Mouse (Mus musculus) B cell, adult 62 days (primary cell): Measurements from ENCODE around the gene Son. TPM values are rescaled to one million over a fixed set of nuclear protein-coding genes. Genes with fewer than 3 reads are reported as not detected.

Experiments used
- total RNA-seq: library from RNA; stranded (reverse); gene quantifications from 4 replicates; pipeline ENCODE4 v1.2.4, GENCODE M21; 2023

Gene Son
- total RNA-seq = 535 to 566 TPM (median 560 TPM) in 4 replicates

DNA sequence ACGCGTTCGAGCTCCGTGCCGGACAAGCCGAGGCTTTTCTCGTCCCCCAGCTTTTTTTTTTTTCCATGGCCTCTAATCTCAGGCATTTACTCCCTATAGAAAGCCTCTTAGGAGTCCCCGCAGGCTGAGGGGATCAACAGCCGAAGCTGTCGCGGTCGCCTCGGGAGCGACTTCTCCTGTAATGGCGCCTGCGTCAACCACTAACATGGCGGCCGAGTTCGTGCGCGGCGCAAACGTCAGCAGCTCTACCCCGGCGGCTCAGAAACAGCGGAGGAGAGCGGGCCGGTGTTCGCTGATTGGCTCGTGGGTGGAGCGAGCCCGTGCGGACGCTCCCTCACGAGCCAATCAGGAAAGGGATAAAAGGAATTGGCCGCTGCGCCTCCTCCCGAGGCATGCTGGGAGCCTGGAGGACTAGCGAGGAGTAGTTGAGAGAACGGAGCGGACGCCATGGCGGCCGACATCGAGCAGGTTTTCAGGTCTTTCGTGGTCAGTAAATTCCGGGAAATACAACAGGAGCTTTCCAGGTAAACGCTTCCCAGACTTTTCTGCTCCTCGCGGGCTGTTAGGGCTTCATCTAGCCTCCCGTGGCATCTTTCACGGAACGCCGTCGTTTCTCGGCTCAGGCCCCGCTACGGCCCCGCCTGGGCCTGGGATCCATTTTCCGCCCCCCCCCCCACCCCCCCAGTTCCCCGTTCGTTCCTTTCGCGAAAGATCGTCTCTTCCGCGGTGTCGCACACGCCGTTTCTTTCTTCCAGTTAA, at the start of gene Son:
Gene Son (plus strand): TSS at position 46 of the 759 bp plus-strand sequence.

DNA sequence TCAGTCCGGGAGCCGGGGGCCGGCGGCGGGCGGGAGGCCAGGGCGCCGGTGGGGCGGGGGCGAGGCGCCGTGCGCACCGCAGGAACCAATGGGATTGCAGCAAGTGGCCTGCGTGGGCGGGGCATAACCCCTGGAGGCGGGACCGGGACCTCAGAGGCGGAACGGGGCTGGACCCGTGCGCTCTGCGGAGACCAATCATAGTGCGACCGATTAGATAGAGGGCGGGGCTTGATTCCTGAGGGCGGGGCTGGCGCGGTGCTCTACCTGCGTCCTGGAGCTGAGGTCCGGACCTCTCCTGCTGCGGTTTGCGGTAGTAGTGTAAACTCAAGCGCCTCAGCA, 49.7 kb upstream of the Son start, which contains the start of gene Tmem50b:
Gene Tmem50b (minus strand): TSS at position 129 of the 339 bp plus-strand sequence.

DNA sequence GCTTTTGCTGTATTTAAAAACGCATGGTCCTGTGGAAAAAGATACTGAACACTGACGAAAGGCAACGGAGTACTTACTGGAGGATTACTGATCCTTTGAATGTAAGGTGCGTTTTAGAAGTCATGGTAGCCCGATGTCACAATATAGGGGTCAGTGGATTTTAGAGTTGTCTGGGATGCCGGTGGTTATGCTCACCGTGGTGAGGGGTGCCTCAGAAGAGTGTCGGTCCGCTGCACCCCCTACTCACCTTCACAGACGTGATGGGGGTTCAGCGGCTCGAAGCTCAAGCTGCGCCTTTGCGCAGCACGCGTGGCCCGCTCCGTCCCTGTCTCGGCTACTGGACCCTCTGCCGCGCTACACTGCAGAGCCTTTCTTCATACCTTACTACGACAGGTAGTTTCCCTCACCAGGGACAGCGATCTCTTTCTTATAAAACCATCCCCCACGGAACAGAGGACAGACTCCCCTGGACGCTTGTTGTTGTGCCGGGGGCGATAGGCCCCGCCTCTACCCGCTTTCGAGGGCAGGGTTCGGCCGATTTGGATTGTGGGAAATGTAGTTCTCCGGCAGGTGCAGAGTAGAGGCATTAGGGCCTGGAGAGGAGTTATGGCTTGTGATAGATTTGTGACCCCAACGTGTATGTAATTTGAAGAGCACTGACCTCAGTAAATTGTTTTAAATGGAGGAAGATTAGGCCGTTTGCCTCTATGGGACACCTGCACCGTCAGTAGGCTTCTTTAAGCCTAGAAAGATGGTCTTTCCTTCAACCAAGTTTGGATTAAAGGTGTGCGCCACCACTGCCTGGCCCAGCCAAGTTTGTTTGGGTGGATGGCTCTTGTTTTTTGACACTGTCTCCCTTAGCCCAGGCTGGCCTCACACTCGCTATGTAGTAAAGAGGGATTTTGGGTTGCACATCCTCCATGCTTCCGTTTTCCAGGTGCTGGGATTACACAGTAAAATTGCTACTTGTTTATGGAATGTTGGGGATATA, 28.5 kb upstream of the Son start, which contains the start of gene Dnajc28:
Gene Dnajc28 (minus strand): TSS at position 516 of the 991 bp plus-strand sequence.

DNA sequence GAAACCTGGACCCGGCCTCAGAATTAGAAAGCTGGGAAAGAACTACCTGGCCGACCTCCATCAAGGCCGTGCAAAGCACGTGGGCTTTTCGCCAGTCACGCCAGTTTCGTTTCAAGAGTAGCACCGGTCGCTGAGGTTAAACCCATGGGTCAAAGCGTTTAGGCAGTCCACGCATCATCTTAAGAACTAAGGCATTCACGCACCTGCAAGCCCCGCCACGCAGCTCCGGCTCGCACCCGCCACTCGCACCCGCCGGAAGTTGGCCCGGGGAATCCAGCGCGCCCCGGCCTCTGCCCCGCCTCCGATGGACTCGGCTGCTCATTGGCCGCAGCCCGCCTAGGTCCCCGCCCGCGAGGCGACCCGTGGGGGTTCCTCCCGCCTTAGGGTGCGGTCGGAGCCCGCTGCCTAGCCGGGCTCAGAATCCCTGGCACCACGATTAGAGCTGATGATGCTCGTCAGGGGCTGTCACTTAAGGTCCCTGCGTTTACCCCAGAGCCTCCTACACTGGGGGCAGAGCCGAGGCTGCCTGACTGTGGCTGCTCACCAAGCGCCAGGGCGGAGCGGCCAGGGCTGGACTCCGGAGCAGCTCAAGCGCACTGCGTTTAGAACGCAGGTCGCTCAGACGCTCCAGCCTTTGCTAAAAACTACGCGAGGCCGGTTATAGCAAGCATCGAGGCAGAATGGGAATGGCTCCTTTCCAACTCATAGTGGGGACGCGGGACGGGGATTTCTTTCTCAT, 456 bp upstream of the Son start, which contains the start of gene Gart:
Gene Gart (minus strand): TSS at position 272 of the 739 bp plus-strand sequence.

DNA sequence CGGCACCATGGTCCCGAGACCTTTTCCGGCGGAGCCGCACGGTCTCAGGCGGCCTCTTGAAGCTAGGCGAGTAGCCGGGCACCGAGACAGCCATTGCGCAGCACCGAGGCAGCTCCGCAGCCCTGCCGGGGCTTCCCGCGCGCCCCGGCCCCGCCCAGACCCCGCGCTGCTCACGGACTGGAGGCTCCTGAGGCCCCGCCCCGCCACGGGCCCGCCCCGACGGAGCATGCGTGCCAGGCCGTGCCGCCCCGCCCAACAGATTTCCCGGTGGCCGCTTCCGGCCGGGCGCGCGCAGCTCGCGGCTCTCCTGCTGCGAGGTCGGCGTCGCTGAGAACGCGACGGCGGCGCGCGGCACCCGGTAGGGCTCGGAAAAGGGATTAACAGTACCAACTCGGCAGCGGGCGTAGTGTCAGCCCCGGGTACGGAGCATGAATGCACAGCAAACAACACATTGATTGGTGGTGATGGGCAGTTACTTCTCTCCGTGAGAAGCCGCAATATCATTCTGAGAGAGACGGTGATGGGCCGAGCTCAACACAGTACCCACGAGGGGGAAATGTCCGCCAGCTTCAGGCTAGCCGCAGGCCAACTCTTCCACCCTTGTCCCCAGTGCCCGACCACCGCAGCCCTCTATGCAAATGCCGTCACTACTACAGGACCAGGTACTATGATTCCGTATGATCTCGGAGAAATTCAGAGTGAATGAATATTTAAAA, 41.5 kb downstream of the Son start, which contains the start of gene Donson:
Gene Donson (minus strand): TSS at position 152 of the 716 bp plus-strand sequence.

DNA sequence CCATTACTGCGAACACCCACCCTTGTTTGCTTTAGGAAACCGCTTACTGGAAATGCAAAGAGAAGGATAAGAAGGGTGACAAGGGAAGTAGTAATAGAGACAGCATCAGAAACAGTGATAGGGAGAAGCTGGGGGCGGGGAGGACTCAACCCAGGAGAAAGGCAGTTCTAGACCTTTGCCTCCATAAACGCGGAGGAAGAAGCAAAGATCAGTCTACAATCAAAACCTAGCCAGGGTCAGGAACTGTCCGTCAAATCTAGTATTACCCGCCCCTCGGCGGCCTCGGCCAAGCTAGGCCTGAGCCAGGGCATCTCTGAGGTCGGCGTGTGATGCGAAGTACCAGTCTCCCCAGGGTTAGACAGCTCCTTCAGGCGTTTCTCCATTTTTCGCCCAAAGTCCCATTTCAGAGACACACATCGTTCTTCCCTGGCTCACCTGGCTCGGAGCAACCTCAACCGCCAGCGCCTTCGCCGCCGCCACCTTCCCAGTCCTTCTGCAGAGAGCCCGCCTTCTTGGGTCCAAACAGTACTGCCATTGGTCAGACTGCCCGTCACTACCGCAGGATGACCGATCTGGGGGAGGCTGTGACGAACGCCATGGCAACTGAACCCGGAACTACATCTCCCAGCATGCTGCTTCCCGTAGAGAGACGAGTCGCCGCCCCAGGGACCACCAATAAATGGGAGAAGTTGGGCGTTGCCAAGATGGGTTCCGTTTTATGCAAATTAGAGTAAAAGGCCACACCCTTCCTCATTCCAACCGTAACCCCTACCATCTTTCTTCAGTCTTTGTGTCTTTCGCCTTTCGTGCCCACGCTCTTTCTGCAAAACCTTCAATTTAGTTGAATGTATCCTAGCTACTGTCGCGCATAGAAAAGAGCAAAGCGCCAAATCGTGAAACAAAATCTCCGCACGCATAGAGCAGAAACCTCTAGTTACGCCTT, 81.1 kb downstream of the Son start, which contains the start of gene Cryzl1:
Gene Cryzl1 (minus strand): TSS at position 853 of the 943 bp plus-strand sequence.

Other genes with a start within 250 kb of the Son start
- 88.9 to 102 TPM (median 91.6 TPM) in 4 replicates for gene Il10rb, start 241.3 kb upstream of the Son start, total RNA-seq
- gene Ifnar1, start 162.3 kb upstream of the Son start, total RNA-seq = 156 to 189 TPM (median 162 TPM) in 4 replicates
- gene Ifngr2, start 100.4 kb upstream of the Son start, total RNA-seq = 49.6 to 55.0 TPM (median 52.8 TPM) in 4 replicates
- 33.6 to 37.2 TPM (median 36.6 TPM) in 4 replicates for gene Tmem50b, start 49.7 kb upstream of the Son start, total RNA-seq
- 0.46 to 1.8 TPM (median 0.83 TPM) in 4 replicates for gene Dnajc28, start 28.5 kb upstream of the Son start, total RNA-seq
- gene Gart, start 554 bp upstream of the Son start, total RNA-seq = 60.8 to 87.7 TPM (median 77.5 TPM) in 4 replicates
- gene Donson, start 41.3 kb downstream of the Son start, total RNA-seq = 79.3 to 88.8 TPM (median 83.8 TPM) in 4 replicates
- 39.3 to 53.5 TPM (median 49.0 TPM) in 4 replicates for gene Cryzl1, start 81.5 kb downstream of the Son start, total RNA-seq
- 17.6 to 29.5 TPM (median 25.7 TPM) in 4 replicates for gene Itsn1, start 81.8 kb downstream of the Son start, total RNA-seq